Mouse (Mus musculus): ENCODE data around the gene Lrrc8c.

GRCm38 (mm10) chr5:105565824-105566223, 46.6 kb downstream of the Lrrc8c start:
- TF ChIP-seq CTCF (IDR thresholded peaks at IDR 0.05; ENCODE audit: control insufficient read depth, insufficient read depth, insufficient replicate concordance, low read depth, low read length) = no peak
- no peak for TF ChIP-seq POLR2A (IDR thresholded peaks at IDR 0.05; ENCODE audit: control insufficient read depth, low read depth, low read length)
